In the genomic region with DNA sequence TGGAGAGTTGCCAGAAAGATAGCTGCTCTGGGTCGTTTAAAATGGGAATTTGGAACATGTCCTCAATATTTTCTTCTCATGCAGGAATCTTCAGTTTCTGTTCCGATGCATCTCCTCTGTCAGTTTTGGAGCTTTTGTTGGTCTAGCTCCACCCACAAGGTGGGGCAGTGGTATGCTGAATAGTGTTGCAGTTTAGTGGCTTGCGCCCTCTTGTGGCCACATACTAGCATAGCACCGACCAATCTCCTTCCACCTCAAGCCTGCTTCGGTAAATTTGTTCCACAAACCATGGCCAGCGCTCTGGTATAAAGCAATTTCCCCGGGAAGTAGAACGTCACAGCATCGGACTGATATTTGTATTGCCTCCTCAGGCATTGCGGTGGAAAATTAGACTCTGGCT, we compare ENCODE assay signal across 8 mouse cellular contexts. TPM values are rescaled to one million over a fixed set of nuclear protein-coding genes. Genes with fewer than 3 reads are reported as not detected.
DNase-seq lines count a peak whose midpoint lies in the region; ATAC-seq lines count a peak whose summit lies in the region.

No protein-coding gene starts in this region.

- H3K27me3 ChIP-seq in intestine, embryonic 14.5 days (replicated peaks; ENCODE audit: control insufficient read depth, insufficient read depth, low read length), result no peaks in the 10 kb centered on the region

- WGBS in intestine, embryonic 14.5 days, result 5% methylated on average over 10 of the region's 10 CpGs

- peak; percentile 56 for DNase-seq in adipocyte (ENCODE audit: low spot score)
- peak; percentile 93 for DNase-seq in embryo, embryonic 10 days (ENCODE audit: low spot score)
- DNase-seq in gastrocnemius, postnatal 36 days, result peak; percentile 60 to 63
- DNase-seq in intestine, embryonic 14.5 days (ENCODE audit: low spot score), result peak; percentile 82
- peak; percentile 85 to 87 for DNase-seq in left cerebral cortex, postnatal 10 days (ENCODE audit: extremely low spot score in 1 of 2, low spot score in 2 of 2)
- peak; percentile 87 for DNase-seq in mesoderm, embryonic 11.5 days (ENCODE audit: low read depth, low spot score)
- peak; percentile 66 to 69 for DNase-seq in right cerebral cortex, postnatal 36 days (ENCODE audit: low spot score in 2 of 2)
- DNase-seq in urinary bladder, postnatal 4 days (ENCODE audit: low spot score in 2 of 2), result peak; percentile 67 to 79

- no peak overlapping the region for H3K9ac ChIP-seq in intestine, embryonic 14.5 days (ENCODE audit: low read length)

- H3K9me3 ChIP-seq in intestine, embryonic 14.5 days (ENCODE audit: control insufficient read depth, low read length), result no peaks in the 10 kb centered on the region

- intact Hi-C loops in gastrocnemius, postnatal 36 days (cut with DNase I), result no loop called here
- intact Hi-C loops in left cerebral cortex, postnatal 10 days (cut with DNase I), result no loop called here

- H3K4me1 ChIP-seq in intestine, embryonic 14.5 days (replicated peaks; ENCODE audit: control insufficient read depth, insufficient read depth, low read length), result 0 out of 2 replicates have a peak, but pooled peaks cover 3% of the 10 kb centered on the region

- peak; percentile 87 for ATAC-seq in intestine, embryonic 14.5 days (replicated peaks; ENCODE audit: low FRiP score, low TSS enrichment, low read depth)

- H3K36me3 ChIP-seq in intestine, embryonic 14.5 days (ENCODE audit: control insufficient read depth, insufficient read depth, low read length), result no peaks in the 10 kb centered on the region

- no peak overlapping the region for H3K4me3 ChIP-seq in intestine, embryonic 14.5 days (ENCODE audit: low read depth, low read length)

- peak overlapping the region; percentile 46 for H3K4me2 ChIP-seq in intestine, embryonic 14.5 days (ENCODE audit: low read length)

- H3K27ac ChIP-seq in intestine, embryonic 14.5 days (ENCODE audit: low read depth), result no peak overlapping the region

RNA-seq across cellular contexts. Expression of gene Gm9049, which starts 16.5 kb away (rescaled TPM):
- total RNA-seq in gastrocnemius, postnatal 36 days (2021), result not detected
- polyA plus RNA-seq in intestine, embryonic 14.5 days (2014; fragmentation: Nextera tagmentation; extraction: Ambion mirVana), result not detected in 2 replicates
- not detected for total RNA-seq in left cerebral cortex, postnatal 10 days (2021)

RNA-seq across cellular contexts. Expression of gene Gm9048, which starts 22.0 kb away (rescaled TPM):
- total RNA-seq in gastrocnemius, postnatal 36 days (2021), result not detected
- polyA plus RNA-seq in intestine, embryonic 14.5 days (2014; fragmentation: Nextera tagmentation; extraction: Ambion mirVana), result not detected in 2 replicates
- under 1 TPM in 1 of 2 experiments, not detected in 1; 0.18 TPM for total RNA-seq in left cerebral cortex, postnatal 10 days (2021)

RNA-seq across cellular contexts. Expression of gene Gm9046, which starts 27.4 kb away (rescaled TPM):
- not detected for total RNA-seq in gastrocnemius, postnatal 36 days (2021)
- not detected in 2 replicates for polyA plus RNA-seq in intestine, embryonic 14.5 days (2014; fragmentation: Nextera tagmentation; extraction: Ambion mirVana)
- not detected for total RNA-seq in left cerebral cortex, postnatal 10 days (2021)

RNA-seq across cellular contexts. Expression of gene Gm9045, which starts 32.8 kb away (rescaled TPM):
- not detected for total RNA-seq in gastrocnemius, postnatal 36 days (2021)
- not detected in 2 replicates for polyA plus RNA-seq in intestine, embryonic 14.5 days (2014; fragmentation: Nextera tagmentation; extraction: Ambion mirVana)
- total RNA-seq in left cerebral cortex, postnatal 10 days (2021), result not detected

RNA-seq across cellular contexts. Expression of gene Gm9044, which starts 38.2 kb away (rescaled TPM):
- total RNA-seq in gastrocnemius, postnatal 36 days (2021), result not detected
- polyA plus RNA-seq in intestine, embryonic 14.5 days (2014; fragmentation: Nextera tagmentation; extraction: Ambion mirVana), result not detected in 2 replicates
- not detected for total RNA-seq in left cerebral cortex, postnatal 10 days (2021)
